Mouse (Mus musculus) monocyte, adult 2 months (primary cell): Measurements from ENCODE around the gene Arl6ip1.

Experiments used
- DNase-seq, 2 experiments: peaks; one replicate each; pipeline ENCODE4 v3.0.0; 2022; ENCODE audit warnings: low spot score in 2 of 2, low read depth in 1 of 2

The Arl6ip1 gene

DNA sequence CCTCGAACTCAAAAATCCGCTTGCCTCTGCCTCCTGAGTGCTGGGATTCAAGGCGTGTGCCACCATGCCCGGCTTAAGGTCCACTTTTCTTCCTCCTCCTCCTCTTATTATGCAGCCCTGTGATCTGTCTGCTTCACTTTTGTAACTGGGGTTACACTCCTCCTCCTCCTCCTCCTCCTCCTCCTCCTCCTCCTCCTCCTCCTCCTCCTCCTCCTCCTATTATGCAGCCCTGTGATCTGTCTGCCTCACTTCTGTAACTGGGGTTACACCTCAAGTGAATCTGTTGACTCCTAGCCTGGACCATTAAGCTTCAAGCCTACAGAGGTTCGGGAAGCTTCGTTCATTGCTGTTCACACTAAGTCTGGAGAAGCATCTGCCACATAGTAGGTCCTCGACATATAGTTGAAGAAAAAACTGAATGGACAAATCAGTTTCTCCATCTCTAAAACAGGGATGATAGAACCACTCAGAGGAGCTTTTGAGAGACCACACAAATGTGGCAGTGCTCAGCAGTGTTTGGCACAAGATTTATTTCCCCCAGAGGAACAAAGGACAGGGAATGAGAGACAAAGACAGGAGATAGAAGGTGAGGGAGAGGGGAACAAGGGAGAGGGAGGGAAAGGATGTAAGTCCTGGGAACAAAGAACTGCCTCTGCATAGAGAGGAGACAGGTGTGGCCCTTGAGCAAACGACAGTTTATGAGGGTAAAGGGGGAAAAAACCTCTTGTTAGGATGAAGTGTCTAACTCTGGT, 12.5 kb downstream of the Arl6ip1 start:
- no peak for DNase-seq

GRCm38 (mm10) chr7:118115877-118116568, 13.4 kb downstream of the Arl6ip1 start, which contains the start of gene Rps15a:
Gene Rps15a (minus strand): TSS chr7:118116188.
- peak; percentile 83 to 91 for DNase-seq

DNA sequence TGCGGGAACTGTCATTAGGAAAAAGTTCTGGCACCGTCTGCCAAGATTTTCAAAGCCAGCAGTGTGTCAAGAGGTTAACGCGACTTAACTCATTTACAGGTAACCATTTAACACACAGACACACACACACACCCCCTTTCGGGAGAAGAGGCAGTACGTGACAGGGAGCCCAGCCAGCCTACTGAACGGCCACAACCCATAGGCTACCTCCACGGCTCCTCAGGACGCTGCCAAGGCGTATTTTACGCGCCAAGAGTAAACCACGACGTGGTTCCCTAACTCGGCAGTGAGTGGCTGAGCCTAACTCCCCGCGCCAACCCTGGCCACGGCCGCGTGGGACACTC, 14.0 kb downstream of the Arl6ip1 start:
- no peak for DNase-seq

GRCm38 (mm10) chr7:118113541-118114297, 15.7 kb downstream of the Arl6ip1 start:
- DNase-seq = no peak

DNA sequence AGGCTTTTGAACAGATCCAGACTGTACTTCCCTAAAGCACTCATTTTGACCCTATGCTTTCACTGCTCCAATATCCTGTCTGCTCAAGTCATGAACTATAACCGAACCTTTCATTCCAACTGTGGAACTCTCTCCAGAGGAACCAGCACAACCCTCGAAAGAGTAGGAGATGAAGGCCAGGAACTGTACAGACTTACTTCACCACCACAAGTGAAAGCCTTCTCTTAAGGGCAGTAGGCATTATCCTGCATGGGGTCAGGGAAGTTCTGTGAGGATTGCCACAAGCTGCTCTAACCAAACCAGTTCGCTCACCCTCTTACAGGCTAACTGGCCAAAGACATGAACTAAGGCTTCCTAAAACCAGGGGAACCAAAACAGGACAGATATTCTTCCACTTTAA, 18.3 kb downstream of the Arl6ip1 start:
- DNase-seq = no peak

GRCm38 (mm10) chr7:118107671-118108070, 21.8 kb downstream of the Arl6ip1 start:
- no peak for DNase-seq

- DNase-seq = no peak
Measured at GRCm38 (mm10) chr7:118104458-118105052, 24.9 kb downstream of the Arl6ip1 start.

GRCm38 (mm10) chr7:118103462-118104379, 25.7 kb downstream of the Arl6ip1 start:
- no peak for DNase-seq

DNA sequence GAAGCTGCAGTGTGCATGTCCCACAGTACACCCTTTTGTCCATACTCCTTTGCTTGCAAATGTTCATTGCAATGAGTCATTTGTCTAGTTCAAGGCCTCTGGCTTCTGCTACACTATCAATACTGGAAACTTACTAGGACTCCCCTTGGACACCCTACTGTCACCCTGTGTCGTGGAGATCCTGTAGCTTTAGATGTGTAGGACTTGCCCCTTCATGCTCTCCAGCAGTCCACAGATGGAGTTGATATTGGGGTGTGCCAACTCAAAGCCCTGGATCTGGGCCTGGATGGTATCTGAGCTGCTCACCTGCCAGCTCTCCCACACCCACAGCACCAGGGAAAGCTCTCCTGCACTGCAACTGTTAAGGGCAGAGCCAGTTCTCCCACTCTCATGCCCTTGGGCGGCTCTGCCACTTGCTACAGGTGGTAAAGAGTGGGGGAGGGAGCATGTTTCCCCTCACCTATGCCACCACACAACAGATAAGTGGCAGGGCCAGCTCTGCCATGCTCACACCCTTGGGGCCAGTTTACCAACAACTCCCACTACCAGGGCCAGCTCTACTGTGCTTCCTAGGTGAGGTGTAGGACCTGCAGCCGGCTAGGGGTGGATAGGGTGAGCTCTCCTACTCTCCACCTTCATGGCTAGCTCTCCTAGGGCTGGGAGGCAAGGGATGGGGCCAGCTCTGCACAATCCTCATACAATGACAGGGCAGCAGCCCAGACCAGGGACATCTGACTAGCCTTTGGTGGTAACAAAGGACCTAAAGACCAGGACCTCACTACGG, 26.6 kb downstream of the Arl6ip1 start:
- DNase-seq = no peak

- no peak for DNase-seq
Measured at GRCm38 (mm10) chr7:118102231-118102630, 27.2 kb downstream of the Arl6ip1 start.

GRCm38 (mm10) chr7:118097615-118098014, 31.8 kb downstream of the Arl6ip1 start:
- DNase-seq = no peak

DNA sequence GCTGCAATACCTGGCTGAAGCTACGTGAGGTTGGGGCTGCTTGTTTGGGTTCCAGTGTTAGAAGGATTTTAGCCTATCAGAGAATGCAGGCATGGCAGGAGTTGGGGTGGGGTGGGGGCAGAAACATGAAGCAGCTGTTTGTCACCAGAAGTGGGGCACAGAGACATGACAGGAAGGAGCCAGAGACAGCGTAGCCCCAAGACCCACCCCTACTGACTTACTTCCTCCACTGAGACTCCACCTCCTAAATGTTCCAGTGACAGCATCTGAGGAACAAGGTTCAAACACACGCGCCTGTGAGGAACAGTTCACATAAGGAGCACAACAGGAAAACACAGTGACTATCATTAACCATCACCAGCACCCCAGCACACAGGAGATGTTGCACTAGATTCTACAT, 49.5 kb downstream of the Arl6ip1 start:
- DNase-seq = no peak

DNA sequence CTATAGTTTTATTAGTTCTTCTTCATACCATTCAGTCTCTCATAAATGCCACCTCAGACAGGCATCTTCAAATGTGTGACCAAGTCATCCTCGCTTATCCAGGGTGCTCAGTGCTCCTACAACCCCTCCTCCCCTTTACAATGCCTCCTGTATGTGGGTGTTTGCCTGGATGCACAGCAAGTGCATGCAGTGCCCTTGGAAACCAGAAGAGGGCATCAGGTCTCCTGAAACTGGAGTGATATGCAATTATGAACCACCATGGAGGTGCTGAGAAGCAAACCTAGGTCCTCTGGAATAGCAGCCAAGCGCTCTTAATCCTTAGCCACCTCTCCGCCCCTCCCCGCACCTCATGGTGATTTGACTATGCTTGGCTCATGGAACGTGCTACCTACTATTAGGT, 50.4 kb downstream of the Arl6ip1 start:
- DNase-seq = no peak
